Mouse (Mus musculus) limb, embryonic 14.5 days (tissue): ENCODE measurements around the gene Fkbp2. TPM values are rescaled to one million over a fixed set of nuclear protein-coding genes. Genes with fewer than 3 reads are reported as not detected.
A peak's percentile ranks its signal among the peaks of the same experiment; 100 is the strongest.
"Not testable (repeated sequence)": the region's sequence is repeated elsewhere in the genome, so short reads cannot be mapped to it uniquely, and the experiment has no call there.

Experiments
- ATAC-seq: fragments of 200-750 bp; cut with Nextera tagmentation; 2 replicates; pipeline ENCODE4 v1.8.0; 2017; ENCODE audit warnings: low read depth, moderate number of reproducible peaks, moderate TSS enrichment; ENCODE audit not compliant: low FRiP score
- DNase-seq: peaks from one replicate; pipeline ENCODE4 v3.0.0-alpha.2; 2015; ENCODE audit warnings: low spot score
- H3K27ac ChIP-seq: fragments of 300-500 bp; sonication (generic); replicated peaks from 2 replicates; pipeline ENCODE4 v1.5.1; 2014; ENCODE audit warnings: low read depth, mild to moderate bottlenecking, low read length, moderate library complexity, mixed read lengths
- H3K27me3 ChIP-seq: fragments of 300-500 bp; sonication (generic); 2 replicates; pipeline ENCODE4 v1.6.1; 2014; ENCODE audit warnings: low read length, mixed read lengths; ENCODE audit not compliant: control insufficient read depth, insufficient read depth
- H3K36me3 ChIP-seq: fragments of 300-500 bp; sonication (generic); 2 replicates; pipeline ENCODE4 v1.6.1; 2014; ENCODE audit warnings: mild to moderate bottlenecking, low read length, moderate library complexity, mixed read lengths; ENCODE audit not compliant: control insufficient read depth, insufficient read depth
- H3K4me1 ChIP-seq: fragments of 300-500 bp; sonication (generic); 2 replicates; pipeline ENCODE4 v1.6.1; 2014; ENCODE audit warnings: antibody characterized with exemption, low read length, mixed read lengths; ENCODE audit not compliant: control insufficient read depth, insufficient read depth
- H3K4me2 ChIP-seq: fragments of 300-500 bp; sonication (generic); replicated peaks from 2 replicates; pipeline ENCODE4 v1.6.1; 2014; ENCODE audit warnings: low read depth, mild to moderate bottlenecking, low read length, moderate library complexity; ENCODE audit not compliant: severe bottlenecking
- H3K4me3 ChIP-seq: fragments of 300-500 bp; sonication (generic); replicated peaks from 2 replicates; pipeline ENCODE4 v1.5.1; 2014; ENCODE audit warnings: low read length
- H3K9ac ChIP-seq: fragments of 300-500 bp; sonication (generic); 2 replicates; pipeline ENCODE4 v1.6.1; 2014; ENCODE audit warnings: mild to moderate bottlenecking, low read depth, low read length, moderate library complexity; ENCODE audit not compliant: severe bottlenecking
- H3K9me3 ChIP-seq: fragments of 300-500 bp; sonication (generic); 2 replicates; pipeline ENCODE4 v1.6.1; 2016; ENCODE audit warnings: low read length; ENCODE audit not compliant: control insufficient read depth
- POLR2A ChIP-seq: fragments of 200-500 bp; IDR thresholded peaks from 2 replicates; pipeline ENCODE4 v1.8.0; 2012; ENCODE audit warnings: inconsistent platforms, mild to moderate bottlenecking, moderate library complexity, borderline replicate concordance; ENCODE audit not compliant: insufficient read depth, insufficient read length; ENCODE audit errors: extremely low read depth
- WGBS: fragments of 180-500 bp; shearing (Covaris S2); extraction: QIAGEN DNeasy Blood & Tissue Kit; methylation state at CpG from one replicate; pipeline ENCODE4 v1.1.7; 2014; 5-methylcytosine and 5-hydroxymethylcytosine counted together
- polyA plus RNA-seq, 2 experiments: library from polyadenylated mRNA; depleted of rRNA in 1 of 2; stranded (reverse) in 1 of 2; unstranded in 1 of 2; fragments of >200 nt; fragmentation: Nextera tagmentation in 1 of 2; extraction: Ambion mirVana in 1 of 2; gene quantifications; 2 replicates each; pipeline versions ENCODE4 v1.2.1 to v1.2.3; 2012 to 2014

Gene Fkbp2
- polyA plus RNA-seq, 2 experiments, result 73.3 to 80.5 TPM

DNA sequence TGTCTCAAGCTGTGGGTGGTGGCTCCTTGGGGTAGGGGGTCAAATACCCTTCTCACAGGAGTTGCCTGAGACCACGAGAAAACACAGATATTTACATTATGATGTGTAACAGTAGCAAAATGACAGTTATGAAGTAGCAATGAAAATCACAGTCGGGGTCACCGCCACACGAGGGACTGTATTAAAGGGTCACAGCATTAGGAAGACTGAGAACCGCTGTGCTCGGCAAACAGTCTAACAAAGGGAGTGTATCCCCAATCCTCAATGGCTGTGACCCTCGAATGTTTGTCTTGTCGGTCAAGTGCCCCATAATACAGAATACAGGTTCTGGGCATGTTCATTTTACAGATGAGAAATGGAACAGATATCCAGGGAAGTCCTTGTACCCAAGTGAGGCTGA lies 13.7 kb upstream of the Fkbp2 start:
- no peak overlapping the region for H3K9ac ChIP-seq
- peaks cover 29% of the 10 kb centered on the region for H3K4me1 ChIP-seq
- H3K36me3 ChIP-seq, result peaks cover 7% of the 10 kb centered on the region
- no peak overlapping the region for H3K27ac ChIP-seq
- no peaks in the 10 kb centered on the region for H3K27me3 ChIP-seq
- TF ChIP-seq POLR2A, result no peak
- H3K4me2 ChIP-seq, result no peak overlapping the region
- DNase-seq, result no peak
- WGBS, result 89% methylated on average over 8 of the region's 8 CpGs
- H3K9me3 ChIP-seq, result no peaks in the 10 kb centered on the region
- no peak for ATAC-seq
- H3K4me3 ChIP-seq, result no peak overlapping the region

DNA sequence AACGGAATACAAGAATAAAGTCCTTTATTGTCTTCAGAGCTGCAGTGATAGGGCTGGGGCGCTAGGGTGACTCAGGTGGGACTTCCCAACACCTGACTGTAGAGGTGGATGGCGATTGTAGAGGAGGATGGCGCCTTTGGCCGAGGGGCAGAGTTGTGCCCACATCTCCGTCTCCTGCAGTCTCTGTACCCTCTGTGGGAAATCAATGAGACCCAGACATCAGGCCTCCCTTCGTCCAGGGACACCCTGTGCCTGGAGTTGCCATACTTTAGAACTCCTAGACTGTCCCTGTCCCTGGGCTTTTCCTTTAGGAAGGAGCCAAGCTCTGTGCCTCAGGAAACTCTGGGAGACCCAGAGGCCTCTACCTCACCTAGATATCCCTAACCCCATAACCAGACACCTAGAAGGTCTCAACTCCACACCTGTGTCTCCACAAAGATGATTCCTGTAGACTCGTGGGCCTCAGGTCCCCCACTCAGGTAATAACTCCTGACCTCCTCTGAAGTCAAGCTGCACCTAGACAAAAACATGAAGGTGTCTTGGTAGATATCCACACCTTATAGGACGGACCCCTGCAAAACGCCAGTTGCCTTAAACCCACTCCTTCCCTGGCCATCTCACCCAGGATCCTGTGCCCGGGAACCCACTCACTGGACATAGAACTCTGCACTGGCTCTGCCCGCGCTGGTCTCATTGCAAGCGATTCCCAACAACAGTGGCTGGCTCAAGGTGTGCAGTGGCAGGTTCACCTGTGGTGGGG lies 12.9 kb upstream of the Fkbp2 start:
- DNase-seq (no peak), ATAC-seq (no peak)
- Histone ChIP-seq H3K36me3 (no peaks in the 10 kb centered on the region), H3K27ac (no peak overlapping the region), H3K4me3 (peak overlapping the region; percentile 48), H3K27me3 (no peaks in the 10 kb centered on the region), H3K9ac (peak overlapping the region; percentile 47), H3K9me3 (no peaks in the 10 kb centered on the region), H3K4me2 (peak overlapping the region; percentile 93), H3K4me1 (peaks cover 29% of the 10 kb centered on the region)
- TF ChIP-seq POLR2A, result no peak
- 62% methylated on average over 14 of the region's 14 CpGs for WGBS

DNA sequence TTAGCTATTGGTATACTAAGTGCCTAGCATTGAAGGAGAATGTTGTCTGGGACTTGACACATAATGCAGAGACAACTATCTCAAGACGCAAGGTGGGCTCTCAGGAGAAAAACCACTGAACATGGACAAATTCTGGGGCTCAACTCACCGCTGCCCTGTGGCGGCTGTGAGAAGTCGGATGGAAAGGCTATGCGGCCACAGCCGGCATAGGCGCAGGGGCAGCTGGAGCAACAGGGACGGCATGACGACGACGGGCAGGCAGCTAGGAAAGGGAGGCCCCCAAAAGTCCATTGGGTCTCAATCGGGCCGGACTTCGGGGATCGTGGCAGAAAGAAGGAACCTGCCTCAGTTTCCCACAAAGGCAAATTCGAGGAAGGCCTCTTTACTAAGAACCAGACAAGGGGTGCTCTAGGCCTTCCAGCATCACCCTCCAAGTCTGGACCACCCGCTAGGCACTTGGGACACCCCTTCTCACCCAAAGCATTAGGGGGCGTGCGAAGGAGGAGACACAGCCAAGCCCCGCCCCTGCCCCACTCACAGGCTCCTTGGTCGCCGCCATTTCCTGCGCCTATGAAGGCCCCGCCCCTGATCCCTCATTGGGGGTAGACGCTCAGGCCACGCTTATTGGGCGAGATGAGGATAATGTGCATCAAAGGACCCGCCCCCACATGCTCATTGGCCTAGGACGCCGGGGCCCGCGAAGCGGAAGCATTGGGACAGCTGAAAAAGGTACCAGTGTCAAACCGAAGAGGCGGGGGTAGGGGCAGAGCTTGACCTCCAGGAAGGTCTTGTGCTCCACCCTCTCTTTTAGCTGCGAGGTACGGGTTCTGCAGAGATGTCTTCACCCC lies 11.9 kb upstream of the Fkbp2 start, which contains the start of gene Dnajc4:
Dnajc4 (minus strand) TSS at position 562 of the 848 bp plus-strand sequence.
- DNase-seq (peak; percentile 98), ATAC-seq (peak; percentile 93)
- peaks cover 32% of the 10 kb centered on the region for H3K4me1 ChIP-seq
- H3K27me3 ChIP-seq, result no peaks in the 10 kb centered on the region
- no peaks in the 10 kb centered on the region for H3K36me3 ChIP-seq
- peak within 1 kb of the TSS; percentile 48 for H3K4me3 ChIP-seq
- TF ChIP-seq POLR2A, result no peak
- peak within 1 kb of the TSS; percentile 65 for H3K9ac ChIP-seq
- H3K9me3 ChIP-seq, result no peaks in the 10 kb centered on the region
- peak within 1 kb of the TSS; percentile 5; the same call in 1 of the 2 replicates for H3K27ac ChIP-seq
- peak within 1 kb of the TSS; percentile 93 for H3K4me2 ChIP-seq
- WGBS, result 3% methylated on average over 37 of the region's 37 CpGs

DNA sequence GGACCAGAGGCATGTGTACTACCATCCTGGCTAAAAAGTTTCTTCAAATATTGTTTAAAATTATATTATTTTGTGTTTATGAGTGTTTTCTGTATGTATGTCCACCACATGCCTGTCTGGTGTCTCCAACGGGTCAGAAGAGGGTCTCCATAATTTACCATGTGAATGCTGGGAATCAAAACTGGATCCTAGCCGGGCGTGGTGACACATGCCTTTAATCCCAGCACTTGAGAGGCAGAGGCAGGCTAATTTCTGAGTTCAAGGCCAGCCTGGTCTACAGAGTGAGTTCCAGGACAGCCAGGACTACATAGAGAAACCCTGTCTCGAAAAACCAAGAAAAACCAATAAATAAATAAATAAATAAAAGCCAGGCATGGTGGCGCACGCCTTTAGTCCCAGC lies 10.9 kb upstream of the Fkbp2 start:
- ATAC-seq, H3K27me3 ChIP-seq: not testable (repeated sequence)
- 90% methylated on average over 6 of the region's 6 CpGs for WGBS

DNA sequence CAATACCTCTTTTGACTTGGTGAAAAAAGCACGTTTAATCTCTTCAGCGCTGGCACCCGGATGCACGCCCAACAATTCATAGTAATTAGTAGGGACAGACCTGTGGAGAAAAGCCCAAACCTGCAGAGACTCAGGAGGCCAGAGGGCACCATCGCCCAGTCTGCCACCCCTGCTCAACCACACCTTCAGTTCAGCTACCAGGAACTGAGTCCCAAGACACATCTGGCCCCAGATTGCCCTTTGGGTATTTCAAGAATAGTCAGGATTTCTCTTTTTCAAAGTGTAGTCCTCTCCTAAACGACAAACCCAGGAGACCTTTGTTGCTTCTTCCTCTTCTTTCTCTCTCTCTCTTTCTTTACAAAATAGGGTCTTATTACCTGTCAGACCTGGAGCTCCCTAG lies 10.4 kb upstream of the Fkbp2 start:
- no peak for TF ChIP-seq POLR2A
- H3K36me3 ChIP-seq, result no peaks in the 10 kb centered on the region
- H3K9ac ChIP-seq, result no peak overlapping the region
- ATAC-seq (no peak), DNase-seq (no peak)
- no peaks in the 10 kb centered on the region for H3K27me3 ChIP-seq
- no peaks in the 10 kb centered on the region for H3K9me3 ChIP-seq
- no peak overlapping the region for H3K27ac ChIP-seq
- H3K4me3 ChIP-seq, result no peak overlapping the region
- 88% methylated on average over 6 of the region's 6 CpGs for WGBS
- peaks cover 32% of the 10 kb centered on the region for H3K4me1 ChIP-seq
- no peak overlapping the region for H3K4me2 ChIP-seq

More for the DNA sequence above, 10.9 kb upstream of the Fkbp2 start:
- peaks cover 27% of the 10 kb centered on the region for H3K4me1 ChIP-seq
- H3K27ac ChIP-seq, DNase-seq, H3K4me3 ChIP-seq, H3K4me2 ChIP-seq, H3K9ac ChIP-seq, H3K36me3 ChIP-seq, H3K9me3 ChIP-seq: not testable (repeated sequence)
